Mouse (Mus musculus): Measurements from ENCODE around the gene Gm17606.

The Gm17606 gene

GRCm38 (mm10) chr14:54660009-54660408 lies 19.3 kb downstream of the Gm17606 start:
- in situ Hi-C loops (cut with MboI, MseI): no loop called here

- in situ Hi-C loops (cut with MboI, MseI): no loop called here
Measured at GRCm38 (mm10) chr14:54664477-54665222, 23.9 kb downstream of the Gm17606 start.

GRCm38 (mm10) chr14:54669381-54669780 lies 28.6 kb downstream of the Gm17606 start:
- in situ Hi-C loops (cut with MboI, MseI): no loop called here

- in situ Hi-C loops (cut with MboI, MseI): no loop called here
Measured at GRCm38 (mm10) chr14:54674317-54674716, 33.6 kb downstream of the Gm17606 start.

- in situ Hi-C loops (cut with MboI, MseI): no loop called here
Measured at GRCm38 (mm10) chr14:54676290-54676689, 35.5 kb downstream of the Gm17606 start.

- in situ Hi-C loops (cut with MboI, MseI): no loop called here
Measured at GRCm38 (mm10) chr14:54678657-54679304, 38.0 kb downstream of the Gm17606 start.

GRCm38 (mm10) chr14:54682396-54682795 lies 41.6 kb downstream of the Gm17606 start:
- in situ Hi-C loops (cut with MboI, MseI): no loop called here

GRCm38 (mm10) chr14:54685471-54685870 lies 44.7 kb downstream of the Gm17606 start:
- in situ Hi-C loops (cut with MboI, MseI): no loop called here

- in situ Hi-C loops (cut with MboI, MseI): no loop called here
Measured at GRCm38 (mm10) chr14:54686063-54686521, 45.3 kb downstream of the Gm17606 start, which contains the start of gene 1700123O20Rik. TSS of gene 1700123O20Rik (plus strand) at chr14:54686216.

- in situ Hi-C loops (cut with MboI, MseI): no loop called here
Measured at GRCm38 (mm10) chr14:54686522-54687143, 45.9 kb downstream of the Gm17606 start, which contains the start of gene Acin1. TSS of gene Acin1 (minus strand) at chr14:54686931.

- in situ Hi-C loops (cut with MboI, MseI): no loop called here
Measured at GRCm38 (mm10) chr14:54687251-54687650, 46.5 kb downstream of the Gm17606 start.

- in situ Hi-C loops (cut with MboI, MseI): loop anchor here (5.0 kb wide), 1 partner anchor 43 kb away; no protein-coding TSS in a partner anchor
Measured at GRCm38 (mm10) chr14:54695042-54695441, 54.3 kb downstream of the Gm17606 start.

GRCm38 (mm10) chr14:54696752-54697151 lies 56.0 kb downstream of the Gm17606 start:
- in situ Hi-C loops (cut with MboI, MseI): loop anchor here (5.0 kb wide), 1 partner anchor 44 kb away; no protein-coding TSS in a partner anchor
